Mouse (Mus musculus): Measurements from ENCODE around the gene Npc1l1.
A peak's percentile ranks its signal among the peaks of the same experiment; 100 is the strongest.
"Not testable (repeated sequence)": the region's sequence is repeated elsewhere in the genome, so short reads cannot be mapped to it uniquely, and the experiment has no call there.

Npc1l1 gene

GRCm38 (mm10) chr11:6230012-6230411 is at the start of gene Npc1l1:
TSS of gene Npc1l1 (minus strand) at chr11:6230143.
- no peak for DNase-seq

- DNase-seq: peak in 1 of 2 experiments; percentile 63
Measured at GRCm38 (mm10) chr11:6276466-6276865, 46.5 kb upstream of the Npc1l1 start.

GRCm38 (mm10) chr11:6275094-6275484 is 45.1 kb upstream of the Npc1l1 start:
- DNase-seq: no peak

GRCm38 (mm10) chr11:6274387-6275093 is 44.6 kb upstream of the Npc1l1 start, which contains the start of gene Tmed4:
TSS of gene Tmed4 (minus strand) at chr11:6274870.
- DNase-seq: peak; percentile 99 to 100

GRCm38 (mm10) chr11:6273607-6274006 is 43.7 kb upstream of the Npc1l1 start:
- DNase-seq: peak; percentile 46 to 52

- peak; percentile 95 to 97 for DNase-seq
Measured at GRCm38 (mm10) chr11:6267320-6268254, 37.6 kb upstream of the Npc1l1 start, which contains the start of gene Ddx56. TSS of gene Ddx56 (minus strand) at chr11:6267772.

- no peak for DNase-seq
Measured at GRCm38 (mm10) chr11:6266621-6267020, 36.7 kb upstream of the Npc1l1 start.

GRCm38 (mm10) chr11:6261434-6262082 is 31.6 kb upstream of the Npc1l1 start:
- peak; percentile 71 to 91 for DNase-seq

- DNase-seq: no peak
Measured at GRCm38 (mm10) chr11:6259413-6259812, 29.5 kb upstream of the Npc1l1 start.

GRCm38 (mm10) chr11:6256490-6257072 is 26.6 kb upstream of the Npc1l1 start:
- DNase-seq: peak; percentile 47 to 65

GRCm38 (mm10) chr11:6254602-6255001 is 24.7 kb upstream of the Npc1l1 start:
- DNase-seq: not testable (repeated sequence)

- no peak for DNase-seq
Measured at GRCm38 (mm10) chr11:6252824-6253223, 22.9 kb upstream of the Npc1l1 start.

- DNase-seq: no peak
Measured at GRCm38 (mm10) chr11:6252248-6252647, 22.3 kb upstream of the Npc1l1 start.

- no peak for DNase-seq
Measured at GRCm38 (mm10) chr11:6244707-6245106, 14.8 kb upstream of the Npc1l1 start.

- DNase-seq: no peak
Measured at GRCm38 (mm10) chr11:6233025-6233424, 3.1 kb upstream of the Npc1l1 start.

- DNase-seq: peak; percentile 7 to 25
Measured at GRCm38 (mm10) chr11:6224541-6225229, 5.3 kb downstream of the Npc1l1 start.

GRCm38 (mm10) chr11:6222187-6222586 is 7.8 kb downstream of the Npc1l1 start:
- no peak for DNase-seq

- peak in 1 of 2 experiments; percentile 49 for DNase-seq
Measured at GRCm38 (mm10) chr11:6219967-6220366, 10.0 kb downstream of the Npc1l1 start.

GRCm38 (mm10) chr11:6218189-6218896 is 11.6 kb downstream of the Npc1l1 start:
- DNase-seq: no peak

- DNase-seq: no peak
Measured at GRCm38 (mm10) chr11:6216834-6217233, 13.1 kb downstream of the Npc1l1 start.

- DNase-seq: no peak
Measured at GRCm38 (mm10) chr11:6208158-6208557, 21.8 kb downstream of the Npc1l1 start.

All from kidney, postnatal 36 days (tissue).